Mouse (Mus musculus) ES-Bruce4 (cell line): Measurements from ENCODE around the gene Sh3bp4.

Experiments
- CTCF ChIP-seq: IDR thresholded peaks from one replicate; pipeline ENCODE4 v1.8.1; 2011; ENCODE audit warnings: low read depth, low read length
- EP300 ChIP-seq: IDR thresholded peaks from 2 replicates; pipeline ENCODE4 v1.6.1; 2011; ENCODE audit warnings: low read depth, low read length; ENCODE audit not compliant: insufficient read depth
- POLR2A ChIP-seq: IDR thresholded peaks from one replicate; pipeline ENCODE4 v1.8.1; 2011; ENCODE audit warnings: low read length; ENCODE audit not compliant: insufficient read depth

- no peak for TF ChIP-seq CTCF
- TF ChIP-seq POLR2A, result no peak
- TF ChIP-seq EP300, result no peak
Observed at GRCm38 (mm10) chr1:89118076-89118475, 47.9 kb downstream of the Sh3bp4 start.
